Mouse (Mus musculus) liver, embryonic 14.5 days (tissue): ENCODE data around the gene Mef2a.

Source experiments
- CTCF ChIP-seq: IDR thresholded peaks from 2 replicates; pipeline ENCODE4 v1.5.1; 2016; ENCODE audit warnings: antibody characterized with exemption, low read depth, control low read depth
- EP300 ChIP-seq: IDR thresholded peaks from 2 replicates; pipeline ENCODE4 v1.6.1; 2016; ENCODE audit warnings: antibody characterized with exemption, low read depth

DNA sequence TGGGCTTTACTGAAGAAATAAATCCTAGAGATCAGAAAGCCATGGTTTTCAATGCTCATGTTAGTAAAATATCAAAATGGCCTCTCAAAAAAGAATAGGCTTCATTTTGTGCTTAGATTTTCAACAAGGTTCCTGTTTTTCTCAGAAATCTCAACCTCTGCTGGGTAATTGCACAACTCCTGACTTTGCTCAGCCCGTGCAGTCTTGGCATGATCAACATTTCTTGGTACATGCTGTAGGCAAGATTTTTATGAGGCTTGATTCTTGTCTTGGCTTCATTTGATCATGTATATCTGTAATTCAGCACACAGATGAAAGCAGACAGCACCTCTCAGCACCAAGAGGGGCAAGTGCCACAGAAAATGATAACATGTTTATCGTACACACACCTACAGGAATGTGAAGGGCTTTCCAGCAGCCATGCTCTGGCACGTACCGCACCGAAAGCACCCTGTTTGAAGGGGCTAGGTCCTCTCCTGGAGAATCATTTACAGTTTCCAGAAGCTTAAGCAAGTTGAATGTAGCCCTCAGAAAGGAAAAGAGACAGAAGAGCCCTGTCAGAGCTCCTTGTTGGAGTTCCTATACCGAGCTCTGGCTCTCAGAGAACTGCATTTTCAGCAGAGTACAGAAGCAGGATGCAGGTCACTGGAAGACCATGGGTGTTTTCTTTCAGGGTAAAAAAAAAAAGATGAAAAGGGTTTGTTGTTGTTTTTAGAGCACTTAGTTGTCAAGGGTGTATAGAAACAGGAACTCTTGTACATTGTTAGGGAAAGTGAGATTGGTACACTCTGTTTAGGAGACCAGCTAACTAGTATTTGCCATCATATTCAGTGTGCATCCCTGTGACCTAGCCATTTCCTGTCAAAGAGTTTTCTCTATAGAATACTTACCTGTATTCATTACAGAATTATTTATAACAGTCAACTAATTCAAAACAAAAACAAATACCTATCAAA lies 7.8 kb upstream of the Mef2a start:
- TF ChIP-seq CTCF (no peak), EP300 (no peak)
